8 mouse cellular contexts compared by ENCODE assay signal in genomic region chr16:32277308-32278256, GRCm38 (mm10). TPM values are rescaled to one million over a fixed set of nuclear protein-coding genes. Genes with fewer than 3 reads are reported as not detected.
DNase-seq lines count a peak whose midpoint lies in the region; ATAC-seq lines count a peak whose summit lies in the region.

TSS of gene Rnf168 (plus strand) at chr16:32277459.

- H3K9me3 ChIP-seq in hindbrain, embryonic 13.5 days, result no peaks in the 10 kb centered on the region

- H3K4me3 ChIP-seq in hindbrain, embryonic 13.5 days, result peak within 1 kb of the TSS; percentile 92

- H3K9ac ChIP-seq in hindbrain, embryonic 13.5 days, result peak within 1 kb of the TSS; percentile 90

- peak within 1 kb of the TSS; percentile 71 for H3K4me2 ChIP-seq in hindbrain, embryonic 13.5 days

- DNase-seq in Muller cell, postnatal 12 days (ENCODE audit: inconsistent ontology term), result peak; percentile 91
- DNase-seq in cerebellum, adult 9-11 months, result peak; percentile 93
- peak; percentile 73 to 88 for DNase-seq in frontal cortex, postnatal 10 days (ENCODE audit: low spot score in 2 of 2)
- DNase-seq in layer of hippocampus, postnatal 25 days (ENCODE audit: extremely low spot score in 1 of 2, low spot score in 1 of 2), result peak; percentile 78 to 86
- peak; percentile 92 for DNase-seq in lung, postnatal 25 days (ENCODE audit: low spot score)
- DNase-seq in retina, embryonic 14.5 days (ENCODE audit: low spot score), result peak; percentile 88
- peak; percentile 88 for DNase-seq in thymus, postnatal 4 days

- H3K36me3 ChIP-seq in hindbrain, embryonic 13.5 days, result 0 out of 2 replicates have a peak, but pooled peaks cover 4% of the 10 kb centered on the region

- peak within 1 kb of the TSS; percentile 96 for H3K27ac ChIP-seq in hindbrain, embryonic 13.5 days

- H3K4me1 ChIP-seq in hindbrain, embryonic 13.5 days (replicated peaks), result peaks cover 44% of the 10 kb centered on the region

- no peaks in the 10 kb centered on the region for H3K27me3 ChIP-seq in hindbrain, embryonic 13.5 days

- ATAC-seq in hindbrain, embryonic 13.5 days (ENCODE audit: low FRiP score), result peak; percentile 94

- WGBS in hindbrain, embryonic 13.5 days, result under 1% methylated on average over 59 of the region's 75 CpGs

RNA-seq across cellular contexts. Expression of gene Rnf168, which starts in this region (rescaled TPM):
- 28.4 and 29.1 TPM in 2 replicates for polyA plus RNA-seq in hindbrain, embryonic 13.5 days (2015; fragmentation: Nextera tagmentation; extraction: Ambion mirVana)
- 10 to 100 TPM; 25.0 to 26.5 TPM for total RNA-seq in layer of hippocampus, postnatal 25 days (2021)

Comparison
In these comparisons a context has a peak if more than half of its experiments do, and no peak if none do; other contexts are left out.
1. Peak in every context shown above with its lines: DNase-seq, ATAC-seq, H3K4me3 ChIP-seq and H3K27ac ChIP-seq.